ENCODE assay signal across 24 mouse cellular contexts in the genomic region with DNA sequence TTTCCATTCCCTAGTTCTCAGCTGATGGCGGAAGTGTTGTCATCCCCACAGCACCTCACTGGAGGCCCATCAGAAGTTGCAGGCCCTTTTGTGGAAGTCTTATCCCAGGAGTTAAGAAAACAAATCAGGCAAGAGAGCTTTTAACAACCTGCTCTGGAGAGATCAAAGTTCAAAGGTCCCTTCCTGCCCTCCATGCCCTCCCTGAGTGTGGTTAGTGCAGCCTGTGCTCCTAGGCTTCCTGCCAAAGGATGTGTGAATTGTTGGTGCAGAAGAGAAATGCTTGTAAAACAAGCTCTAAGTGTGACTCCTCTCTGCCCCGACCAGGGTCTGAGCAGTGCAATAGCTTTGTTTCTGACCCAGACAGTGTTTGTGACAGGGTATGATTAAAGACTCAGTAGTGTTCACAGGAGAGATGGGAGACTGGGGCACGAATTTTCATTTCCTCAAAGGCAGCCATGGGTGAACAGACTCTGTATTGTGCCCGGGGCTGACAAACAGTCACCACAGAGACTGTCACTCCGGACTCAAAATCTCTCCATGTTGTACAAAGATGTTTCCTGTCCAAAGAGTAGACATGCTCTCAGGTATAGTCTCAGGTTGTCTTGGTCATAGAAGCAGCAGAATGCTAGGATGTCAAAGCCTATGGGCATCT.
DNase-seq lines count a peak whose midpoint lies in the region; ATAC-seq lines count a peak whose summit lies in the region.
"Had no signal": no experiment of that assay in that cellular context is flagged by ENCODE, and none has a peak within 500 bp of the region (broad histone marks: within the 10 kb centered on the region; RNA-seq: fewer than 3 reads in every experiment).

No protein-coding gene starts in this region.

- no peak overlapping the region for H3K9ac ChIP-seq in kidney, embryonic 14.5 days (ENCODE audit: low read depth, low read length)
- no peak overlapping the region for H3K9ac ChIP-seq in intestine, embryonic 16.5 days (ENCODE audit: low read depth, low read length)
- H3K9ac ChIP-seq in heart, embryonic 12.5 days, result no peak overlapping the region
- H3K9ac ChIP-seq: embryonic facial prominence, embryonic 13.5 days; hindbrain, embryonic 12.5 days had no signal

- no peak for ATAC-seq in kidney, embryonic 14.5 days (ENCODE audit: low FRiP score, low TSS enrichment)
- ATAC-seq in intestine, embryonic 16.5 days, result peak; percentile 71; the same call in 1 of the 2 replicates
- ATAC-seq in heart, embryonic 12.5 days (ENCODE audit: insufficient number of reproducible peaks, low FRiP score), result no peak
- ATAC-seq: forebrain, embryonic 16.5 days; inflammation-experienced regulatory T-cells, adult 6 months had no signal

- H3K27me3 ChIP-seq in kidney, embryonic 14.5 days (ENCODE audit: control insufficient read depth, insufficient read depth, low read length), result no peaks in the 10 kb centered on the region
- no peaks in the 10 kb centered on the region for H3K27me3 ChIP-seq in intestine, embryonic 16.5 days (replicated peaks; ENCODE audit: control insufficient read depth, insufficient read depth, low read length)
- no peaks in the 10 kb centered on the region for H3K27me3 ChIP-seq in heart, embryonic 12.5 days (replicated peaks)
- H3K27me3 ChIP-seq: embryonic facial prominence, embryonic 13.5 days; hindbrain, embryonic 12.5 days had no signal

- H3K4me1 ChIP-seq in kidney, embryonic 14.5 days (ENCODE audit: control insufficient read depth, insufficient read depth, low read length), result no peaks in the 10 kb centered on the region
- no peaks in the 10 kb centered on the region for H3K4me1 ChIP-seq in intestine, embryonic 16.5 days (ENCODE audit: control insufficient read depth, insufficient read depth, low read length)
- no peaks in the 10 kb centered on the region for H3K4me1 ChIP-seq in heart, embryonic 12.5 days (replicated peaks)
- H3K4me1 ChIP-seq: hindbrain, embryonic 12.5 days had no signal

- peak; percentile 54 for DNase-seq in kidney, adult 18-20 months
- peak; percentile 46 for DNase-seq in A20 (ENCODE audit: low read depth, low spot score)
- peak; percentile 77 for DNase-seq in kidney, postnatal 36 days
- no peak for DNase-seq in right cerebral cortex, postnatal 36 days (ENCODE audit: low spot score in 2 of 2)
- DNase-seq in gastrocnemius, postnatal 4 days (ENCODE audit: low spot score in 2 of 2), result no peak
- DNase-seq: cerebellum, adult 2 months; cerebellum, postnatal 36 days; heart, postnatal 14 days; left cerebral cortex, postnatal 4 days; lung, adult 2 months; lung, postnatal 4 days; thymus, adult 2 months had no signal

- no peak overlapping the region for H3K4me3 ChIP-seq in kidney, embryonic 14.5 days (ENCODE audit: low read length)
- no peak overlapping the region for H3K4me3 ChIP-seq in intestine, embryonic 16.5 days (ENCODE audit: low read length)
- H3K4me3 ChIP-seq in heart, embryonic 12.5 days, result no peak overlapping the region
- H3K4me3 ChIP-seq: embryonic facial prominence, embryonic 13.5 days; hindbrain, embryonic 12.5 days; layer of hippocampus, adult 2 months; left cerebral cortex, adult 2 months had no signal

- H3K4me2 ChIP-seq in kidney, embryonic 14.5 days (replicated peaks; ENCODE audit: low read depth, low read length), result no peak overlapping the region
- H3K4me2 ChIP-seq in intestine, embryonic 16.5 days (ENCODE audit: low read depth, low read length), result no peak overlapping the region
- H3K4me2 ChIP-seq in heart, embryonic 12.5 days, result no peak overlapping the region
- H3K4me2 ChIP-seq: embryonic facial prominence, embryonic 13.5 days; heart, embryonic 11.5 days; hindbrain, embryonic 12.5 days; liver, embryonic 11.5 days; midbrain, embryonic 11.5 days had no signal

- WGBS in kidney, embryonic 14.5 days, result 28% methylated on average over 5 of the region's 5 CpGs
- 57% methylated on average over 5 of the region's 5 CpGs for WGBS in intestine, embryonic 16.5 days
- 64% methylated on average over 5 of the region's 5 CpGs for WGBS in heart, embryonic 12.5 days

- H3K27ac ChIP-seq in kidney, embryonic 14.5 days (ENCODE audit: low read depth, low read length), result no peak overlapping the region
- H3K27ac ChIP-seq in intestine, embryonic 16.5 days (ENCODE audit: low read length), result no peak overlapping the region
- no peak overlapping the region for H3K27ac ChIP-seq in heart, embryonic 12.5 days (ENCODE audit: poor library complexity, severe bottlenecking)
- H3K27ac ChIP-seq: embryonic facial prominence, embryonic 13.5 days; hindbrain, embryonic 12.5 days; layer of hippocampus, adult 2 months; left cerebral cortex, adult 2 months had no signal

- H3K9me3 ChIP-seq in kidney, embryonic 14.5 days (ENCODE audit: control insufficient read depth, low read length), result no peaks in the 10 kb centered on the region
- no peaks in the 10 kb centered on the region for H3K9me3 ChIP-seq in intestine, embryonic 16.5 days (ENCODE audit: control insufficient read depth, low read length)
- no peaks in the 10 kb centered on the region for H3K9me3 ChIP-seq in heart, embryonic 12.5 days (replicated peaks)
- H3K9me3 ChIP-seq: embryonic facial prominence, embryonic 13.5 days; hindbrain, embryonic 12.5 days had no signal

- H3K36me3 ChIP-seq in kidney, embryonic 14.5 days (ENCODE audit: control insufficient read depth, insufficient read depth, low read length), result no peaks in the 10 kb centered on the region
- no peaks in the 10 kb centered on the region for H3K36me3 ChIP-seq in intestine, embryonic 16.5 days (ENCODE audit: control insufficient read depth, insufficient read depth, low read length)
- H3K36me3 ChIP-seq in heart, embryonic 12.5 days, result no peaks in the 10 kb centered on the region
- H3K36me3 ChIP-seq: embryonic facial prominence, embryonic 13.5 days; hindbrain, embryonic 12.5 days had no signal

Comparison
In these comparisons a context has a peak if more than half of its experiments do, and no peak if none do; other contexts are left out.
1. DNase-seq: peak in kidney, adult 18-20 months (single experiment), A20 (single experiment) and kidney, postnatal 36 days (2 of 2); none in right cerebral cortex, postnatal 36 days (0 of 2) and gastrocnemius, postnatal 4 days (0 of 2).